Mouse (Mus musculus): Measurements from ENCODE around the gene Sorbs1. TPM values are rescaled to one million over a fixed set of nuclear protein-coding genes. Genes with fewer than 3 reads are reported as not detected.

Sorbs1 gene
- polyA plus RNA-seq, 1 experiment from 2014 or later: 90.6 TPM

- peaks cover 25% of the 10 kb centered on the region for H3K4me1 ChIP-seq (ENCODE audit: control insufficient read depth, insufficient read depth, low read length)
- peaks cover 3% of the 10 kb centered on the region; the same call in 1 of the 2 replicates for H3K36me3 ChIP-seq (ENCODE audit: control insufficient read depth, insufficient read depth, low read length)
- no peak for ATAC-seq (replicated peaks; ENCODE audit: insufficient number of reproducible peaks, low FRiP score, low TSS enrichment)
- no peak overlapping the region for H3K27ac ChIP-seq (ENCODE audit: low read depth, low read length)
- no peak overlapping the region for H3K4me2 ChIP-seq
- WGBS (ENCODE audit: insufficient replicate concordance): 56% methylated on average over 5 of the region's 5 CpGs
- H3K9me3 ChIP-seq (replicated peaks; ENCODE audit: control insufficient read depth, low read length): no peaks in the 10 kb centered on the region
- no peak overlapping the region for H3K9ac ChIP-seq (ENCODE audit: low read depth, low read length)
- no peak overlapping the region for H3K4me3 ChIP-seq (ENCODE audit: low read depth, low read length)
- no peaks in the 10 kb centered on the region for H3K27me3 ChIP-seq (ENCODE audit: control insufficient read depth, insufficient read depth, low read length)
These were observed 179.7 kb downstream of the Sorbs1 start for GRCm38 (mm10) chr19:40333905-40334304.

GRCm38 (mm10) chr19:40333081-40333480, 180.5 kb downstream of the Sorbs1 start:
- ATAC-seq (replicated peaks; ENCODE audit: insufficient number of reproducible peaks, low FRiP score, low TSS enrichment): no peak
- Histone ChIP-seq H3K36me3 (ENCODE audit: control insufficient read depth, insufficient read depth, low read length) (no peaks in the 10 kb centered on the region), H3K4me2 (no peak overlapping the region), H3K27me3 (ENCODE audit: control insufficient read depth, insufficient read depth, low read length) (no peaks in the 10 kb centered on the region), H3K4me1 (ENCODE audit: control insufficient read depth, insufficient read depth, low read length) (peaks cover 25% of the 10 kb centered on the region), H3K4me3 (ENCODE audit: low read depth, low read length) (no peak overlapping the region), H3K27ac (ENCODE audit: low read depth, low read length) (no peak overlapping the region), H3K9ac (ENCODE audit: low read depth, low read length) (no peak overlapping the region), H3K9me3 (replicated peaks; ENCODE audit: control insufficient read depth, low read length) (no peaks in the 10 kb centered on the region)
- 82% methylated on average over 4 of the region's 4 CpGs for WGBS (ENCODE audit: insufficient replicate concordance)

- H3K9ac ChIP-seq (ENCODE audit: low read depth, low read length): 0 out of 2 replicates have a peak overlapping the region, but pooled peaks have one; percentile 34
- H3K9me3 ChIP-seq (replicated peaks; ENCODE audit: control insufficient read depth, low read length): no peaks in the 10 kb centered on the region
- H3K4me1 ChIP-seq (ENCODE audit: control insufficient read depth, insufficient read depth, low read length): peaks cover 25% of the 10 kb centered on the region
- H3K27ac ChIP-seq (ENCODE audit: low read depth, low read length): peak overlapping the region; percentile 62
- ATAC-seq (replicated peaks; ENCODE audit: insufficient number of reproducible peaks, low FRiP score, low TSS enrichment): no peak
- WGBS (ENCODE audit: insufficient replicate concordance): 50% methylated on average over 6 of the region's 6 CpGs
- no peaks in the 10 kb centered on the region for H3K36me3 ChIP-seq (ENCODE audit: control insufficient read depth, insufficient read depth, low read length)
- no peak overlapping the region for H3K4me3 ChIP-seq (ENCODE audit: low read depth, low read length)
- H3K27me3 ChIP-seq (ENCODE audit: control insufficient read depth, insufficient read depth, low read length): no peaks in the 10 kb centered on the region
- H3K4me2 ChIP-seq: no peak overlapping the region
These were observed 181.3 kb downstream of the Sorbs1 start for GRCm38 (mm10) chr19:40332303-40332702.

- H3K27me3 ChIP-seq (ENCODE audit: control insufficient read depth, insufficient read depth, low read length): no peaks in the 10 kb centered on the region
- 12% methylated on average over 6 of the region's 6 CpGs for WGBS (ENCODE audit: insufficient replicate concordance)
- no peak overlapping the region for H3K4me3 ChIP-seq (ENCODE audit: low read depth, low read length)
- no peak overlapping the region for H3K9ac ChIP-seq (ENCODE audit: low read depth, low read length)
- ATAC-seq (replicated peaks; ENCODE audit: insufficient number of reproducible peaks, low FRiP score, low TSS enrichment): peak; percentile 77
- 0 out of 2 replicates have a peak overlapping the region, but pooled peaks have one; percentile 46 for H3K27ac ChIP-seq (ENCODE audit: low read depth, low read length)
- peaks cover 25% of the 10 kb centered on the region for H3K4me1 ChIP-seq (ENCODE audit: control insufficient read depth, insufficient read depth, low read length)
- no peaks in the 10 kb centered on the region for H3K9me3 ChIP-seq (replicated peaks; ENCODE audit: control insufficient read depth, low read length)
- H3K36me3 ChIP-seq (ENCODE audit: control insufficient read depth, insufficient read depth, low read length): no peaks in the 10 kb centered on the region; the same call in 1 of the 2 replicates
- no peak overlapping the region for H3K4me2 ChIP-seq
These were observed 181.7 kb downstream of the Sorbs1 start for GRCm38 (mm10) chr19:40331846-40332245.

GRCm38 (mm10) chr19:40326126-40326525, 187.5 kb downstream of the Sorbs1 start:
- peaks cover 12% of the 10 kb centered on the region for H3K36me3 ChIP-seq (ENCODE audit: control insufficient read depth, insufficient read depth, low read length)
- no peaks in the 10 kb centered on the region for H3K4me1 ChIP-seq (ENCODE audit: control insufficient read depth, insufficient read depth, low read length)
- no peak overlapping the region for H3K4me2 ChIP-seq
- no peak for ATAC-seq (replicated peaks; ENCODE audit: insufficient number of reproducible peaks, low FRiP score, low TSS enrichment)
- no peak overlapping the region for H3K4me3 ChIP-seq (ENCODE audit: low read depth, low read length)
- WGBS (ENCODE audit: insufficient replicate concordance): 87% methylated on average over 21 of the region's 21 CpGs
- no peak overlapping the region for H3K9ac ChIP-seq (ENCODE audit: low read depth, low read length)
- H3K27me3 ChIP-seq (ENCODE audit: control insufficient read depth, insufficient read depth, low read length): no peaks in the 10 kb centered on the region
- no peak overlapping the region for H3K27ac ChIP-seq (ENCODE audit: low read depth, low read length)
- no peaks in the 10 kb centered on the region for H3K9me3 ChIP-seq (replicated peaks; ENCODE audit: control insufficient read depth, low read length)

GRCm38 (mm10) chr19:40325381-40325780, 188.2 kb downstream of the Sorbs1 start:
- Histone ChIP-seq H3K27ac (ENCODE audit: low read depth, low read length) (no peak overlapping the region), H3K9me3 (replicated peaks; ENCODE audit: control insufficient read depth, low read length) (no peaks in the 10 kb centered on the region), H3K4me3 (ENCODE audit: low read depth, low read length) (no peak overlapping the region), H3K4me2 (no peak overlapping the region), H3K4me1 (ENCODE audit: control insufficient read depth, insufficient read depth, low read length) (no peaks in the 10 kb centered on the region), H3K36me3 (ENCODE audit: control insufficient read depth, insufficient read depth, low read length) (peaks cover 12% of the 10 kb centered on the region), H3K9ac (ENCODE audit: low read depth, low read length) (no peak overlapping the region), H3K27me3 (ENCODE audit: control insufficient read depth, insufficient read depth, low read length) (no peaks in the 10 kb centered on the region)
- WGBS (ENCODE audit: insufficient replicate concordance): 79% methylated on average over 8 of the region's 8 CpGs
- ATAC-seq (replicated peaks; ENCODE audit: insufficient number of reproducible peaks, low FRiP score, low TSS enrichment): no peak

- no peak for ATAC-seq (replicated peaks; ENCODE audit: insufficient number of reproducible peaks, low FRiP score, low TSS enrichment)
- Histone ChIP-seq H3K4me1 (ENCODE audit: control insufficient read depth, insufficient read depth, low read length) (peaks cover 17% of the 10 kb centered on the region), H3K27ac (ENCODE audit: low read depth, low read length) (no peak overlapping the region), H3K4me2 (no peak overlapping the region), H3K9me3 (replicated peaks; ENCODE audit: control insufficient read depth, low read length) (no peaks in the 10 kb centered on the region), H3K4me3 (ENCODE audit: low read depth, low read length) (no peak overlapping the region), H3K27me3 (ENCODE audit: control insufficient read depth, insufficient read depth, low read length) (no peaks in the 10 kb centered on the region), H3K36me3 (ENCODE audit: control insufficient read depth, insufficient read depth, low read length) (peaks cover 12% of the 10 kb centered on the region), H3K9ac (ENCODE audit: low read depth, low read length) (no peak overlapping the region)
- 84% methylated on average over 3 of the region's 3 CpGs for WGBS (ENCODE audit: insufficient replicate concordance)
These were observed 191.4 kb downstream of the Sorbs1 start for GRCm38 (mm10) chr19:40322226-40322625.

- Histone ChIP-seq H3K9ac (ENCODE audit: low read depth, low read length) (no peak overlapping the region), H3K4me1 (ENCODE audit: control insufficient read depth, insufficient read depth, low read length) (peaks cover 17% of the 10 kb centered on the region), H3K36me3 (ENCODE audit: control insufficient read depth, insufficient read depth, low read length) (peaks cover 2% of the 10 kb centered on the region; the same call in 1 of the 2 replicates), H3K4me2 (no peak overlapping the region), H3K4me3 (ENCODE audit: low read depth, low read length) (no peak overlapping the region), H3K27me3 (ENCODE audit: control insufficient read depth, insufficient read depth, low read length) (no peaks in the 10 kb centered on the region), H3K9me3 (replicated peaks; ENCODE audit: control insufficient read depth, low read length) (no peaks in the 10 kb centered on the region), H3K27ac (ENCODE audit: low read depth, low read length) (0 out of 2 replicates have a peak overlapping the region, but pooled peaks have one; percentile 36)
- ATAC-seq (replicated peaks; ENCODE audit: insufficient number of reproducible peaks, low FRiP score, low TSS enrichment): no peak
- 68% methylated on average over 3 of the region's 3 CpGs for WGBS (ENCODE audit: insufficient replicate concordance)
These were observed 194.4 kb downstream of the Sorbs1 start for GRCm38 (mm10) chr19:40319199-40319598.

GRCm38 (mm10) chr19:40318511-40318910, 195.1 kb downstream of the Sorbs1 start:
- Histone ChIP-seq H3K27me3 (ENCODE audit: control insufficient read depth, insufficient read depth, low read length) (no peaks in the 10 kb centered on the region), H3K4me2 (no peak overlapping the region), H3K9me3 (replicated peaks; ENCODE audit: control insufficient read depth, low read length) (no peaks in the 10 kb centered on the region), H3K4me3 (ENCODE audit: low read depth, low read length) (no peak overlapping the region), H3K4me1 (ENCODE audit: control insufficient read depth, insufficient read depth, low read length) (peaks cover 17% of the 10 kb centered on the region), H3K9ac (ENCODE audit: low read depth, low read length) (no peak overlapping the region), H3K36me3 (ENCODE audit: control insufficient read depth, insufficient read depth, low read length) (no peaks in the 10 kb centered on the region; the same call in 1 of the 2 replicates), H3K27ac (ENCODE audit: low read depth, low read length) (peak overlapping the region; percentile 36; the same call in 1 of the 2 replicates)
- ATAC-seq (replicated peaks; ENCODE audit: insufficient number of reproducible peaks, low FRiP score, low TSS enrichment): no peak
- WGBS (ENCODE audit: insufficient replicate concordance): 22% methylated on average over 6 of the region's 6 CpGs

Measured in heart, embryonic 11.5 days (tissue).